Mouse (Mus musculus) MEL (cell line): ENCODE data around the gene P3h2.

ENCODE experiments used
- CHD2 ChIP-seq: IDR thresholded peaks from 2 replicates; pipeline ENCODE4 v1.6.1; 2011; ENCODE audit warnings: low read length, improper control_type of control experiment
- CTCF ChIP-seq, 3 experiments: IDR thresholded peaks in 2 of 3; conservative IDR thresholded peaks in 1 of 3; 2 replicates each; pipeline ENCODE4 v1.5.1; 2011 to 2012; ENCODE audit warnings: low read length in 3 of 3, low read depth in 2 of 3, mild to moderate bottlenecking in 2 of 3, improper control_type of control experiment in 1 of 3, inconsistent platforms in 1 of 3, mixed read lengths in 1 of 3, moderate library complexity in 1 of 3; ENCODE audit not compliant: control insufficient read depth in 1 of 3, insufficient read depth in 1 of 3, poor library complexity in 1 of 3, severe bottlenecking in 1 of 3
- HCFC1 ChIP-seq: IDR thresholded peaks from 2 replicates; pipeline ENCODE4 v1.6.1; 2012; ENCODE audit warnings: low read depth, mild to moderate bottlenecking, inconsistent platforms, low read length, improper control_type of control experiment, moderate library complexity
- JUND ChIP-seq: IDR thresholded peaks from 2 replicates; pipeline ENCODE4 v1.6.1; 2011; ENCODE audit warnings: low read depth, mild to moderate bottlenecking, improper control_type of control experiment, low read length
- MAZ ChIP-seq: IDR thresholded peaks from 2 replicates; pipeline ENCODE4 v1.6.1; 2012; ENCODE audit warnings: low read depth, mild to moderate bottlenecking, inconsistent platforms, low read length, improper control_type of control experiment
- MEF2A ChIP-seq: IDR thresholded peaks from 2 replicates; pipeline ENCODE4 v1.6.1; 2014; ENCODE audit warnings: low read depth, mild to moderate bottlenecking, inconsistent platforms, low read length, improper control_type of control experiment; ENCODE audit not compliant: poor library complexity, insufficient replicate concordance, severe bottlenecking; ENCODE audit errors: extremely low read depth
- POLR2A ChIP-seq, 2 experiments: IDR thresholded peaks; 2 replicates each; pipeline ENCODE4 v1.6.1; 2011 to 2012; ENCODE audit warnings: low read length in 2 of 2, mild to moderate bottlenecking in 2 of 2, control low read depth in 1 of 2, improper control_type of control experiment in 1 of 2, low read depth in 1 of 2, moderate library complexity in 1 of 2; ENCODE audit not compliant: control insufficient read depth in 1 of 2, insufficient read depth in 1 of 2, poor library complexity in 1 of 2
- POLR2AphosphoS2 ChIP-seq: IDR thresholded peaks from 2 replicates; pipeline ENCODE4 v1.6.1; 2011; ENCODE audit warnings: low read length, improper control_type of control experiment
- RAD21 ChIP-seq: IDR thresholded peaks from 2 replicates; pipeline ENCODE4 v1.6.1; 2011; ENCODE audit warnings: mild to moderate bottlenecking, low read depth, low read length, improper control_type of control experiment
- USF1 ChIP-seq: IDR thresholded peaks from 2 replicates; pipeline ENCODE4 v1.6.1; 2014; ENCODE audit warnings: low read depth, mild to moderate bottlenecking, inconsistent platforms, low read length, improper control_type of control experiment, moderate library complexity
- USF2 ChIP-seq, 2 experiments: IDR thresholded peaks; 2 replicates each; pipeline ENCODE4 v1.6.1; 2011 to 2012; ENCODE audit warnings: improper control_type of control experiment in 2 of 2, low read length in 2 of 2, borderline replicate concordance in 1 of 2, inconsistent platforms in 1 of 2, low read depth in 1 of 2, mild to moderate bottlenecking in 1 of 2; ENCODE audit not compliant: insufficient read depth in 1 of 2
- ZNF384 ChIP-seq: IDR thresholded peaks from 2 replicates; pipeline ENCODE4 v1.6.1; 2012; ENCODE audit warnings: low read depth, mild to moderate bottlenecking, inconsistent platforms, low read length, improper control_type of control experiment

GRCm38 (mm10) chr16:25979037-25979436 lies 126.5 kb downstream of the P3h2 start:
- TF ChIP-seq MAZ: no peak
- no peak for TF ChIP-seq CHD2
- no peak for TF ChIP-seq JUND
- TF ChIP-seq CTCF (IDR thresholded peaks at IDR 0.05 in 2 of 3, conservative IDR thresholded peaks at IDR 0.05 in 1 of 3; ENCODE audit: control insufficient read depth in 1 of 3, insufficient read depth in 1 of 3, low read depth in 2 of 3, low read length in 3 of 3, poor library complexity in 1 of 3, severe bottlenecking in 1 of 3): no peak
- TF ChIP-seq USF1: no peak
- no peak for TF ChIP-seq MEF2A
- TF ChIP-seq POLR2A (IDR thresholded peaks at IDR 0.05; ENCODE audit: control insufficient read depth in 1 of 2, insufficient read depth in 1 of 2, low read depth in 1 of 2, low read length in 2 of 2, poor library complexity in 1 of 2): no peak
- no peak for TF ChIP-seq HCFC1
- no peak for TF ChIP-seq RAD21
- TF ChIP-seq USF2 (IDR thresholded peaks at IDR 0.05; ENCODE audit: borderline replicate concordance in 1 of 2, insufficient read depth in 1 of 2, low read depth in 1 of 2, low read length in 2 of 2): no peak
- no peak for TF ChIP-seq POLR2AphosphoS2
- TF ChIP-seq ZNF384: no peak
